In genomic region chr19:46972159-46972558, GRCm38 (mm10) we compare ENCODE assay signal across 18 mouse cellular contexts. TPM values are rescaled to one million over a fixed set of nuclear protein-coding genes. Genes with fewer than 3 reads are reported as not detected.
DNase-seq lines count a peak whose midpoint lies in the region; ATAC-seq and TF ChIP-seq lines count a peak whose summit lies in the region.
"Had no signal": no experiment of that assay in that cellular context is flagged by ENCODE, and none has a peak within 500 bp of the region (broad histone marks: within the 10 kb centered on the region; RNA-seq: fewer than 3 reads in every experiment).

No protein-coding gene starts in this region.

- H3K27ac ChIP-seq in liver, postnatal 0 days (ENCODE audit: low read depth), result peak overlapping the region; percentile 87; the same call in 1 of the 2 replicates
- no peak overlapping the region for H3K27ac ChIP-seq in liver, embryonic 12.5 days
- peak overlapping the region; percentile 87 for H3K27ac ChIP-seq in hindbrain, embryonic 10.5 days
- H3K27ac ChIP-seq in midbrain, embryonic 11.5 days (ENCODE audit: low read depth, low read length), result peak overlapping the region; percentile 86; the same call in 1 of the 2 replicates
- H3K27ac ChIP-seq in olfactory bulb, adult 2 months (ENCODE audit: insufficient read depth, low read depth, low read length), result peak overlapping the region; percentile 94
- H3K27ac ChIP-seq: limb, embryonic 15.5 days; macrophage had no signal

- no peak overlapping the region for H3K9ac ChIP-seq in liver, postnatal 0 days (replicated peaks)
- no peak overlapping the region for H3K9ac ChIP-seq in liver, embryonic 12.5 days
- no peak overlapping the region for H3K9ac ChIP-seq in midbrain, embryonic 11.5 days (ENCODE audit: low read length)
- H3K9ac ChIP-seq: embryonic facial prominence, embryonic 13.5 days; limb, embryonic 15.5 days had no signal

- no peaks in the 10 kb centered on the region for H3K27me3 ChIP-seq in liver, postnatal 0 days (ENCODE audit: insufficient read depth, low read length)
- no peaks in the 10 kb centered on the region for H3K27me3 ChIP-seq in liver, embryonic 12.5 days (replicated peaks)
- H3K27me3 ChIP-seq in hindbrain, embryonic 10.5 days (ENCODE audit: insufficient read depth, poor library complexity, severe bottlenecking), result no peaks in the 10 kb centered on the region
- no peaks in the 10 kb centered on the region for H3K27me3 ChIP-seq in midbrain, embryonic 11.5 days (ENCODE audit: control insufficient read depth, insufficient read depth, low read length)
- H3K27me3 ChIP-seq: embryonic facial prominence, embryonic 13.5 days; limb, embryonic 15.5 days had no signal

- DNase-seq in liver, postnatal 0 days, result no peak
- no peak for DNase-seq in hindbrain, embryonic 10.5 days (ENCODE audit: low spot score)
- DNase-seq in midbrain, embryonic 11.5 days (ENCODE audit: low spot score, missing footprints), result no peak
- DNase-seq in thymus, adult 18-20 months, result no peak
- DNase-seq in adrenal gland, postnatal 25 days, result no peak
- DNase-seq in left cerebral cortex, postnatal 36 days (ENCODE audit: low spot score in 2 of 2), result no peak
- DNase-seq: cerebellum, adult 11-12 months; gastrocnemius, postnatal 14 days; heart, postnatal 36 days; kidney, adult 9 months; lung, adult 2 months; thymus, adult 2 months had no signal

- ATAC-seq in liver, postnatal 0 days, result no peak
- ATAC-seq in liver, embryonic 12.5 days, result no peak
- no peak for ATAC-seq in midbrain, embryonic 11.5 days (ENCODE audit: low FRiP score)

- H3K36me3 ChIP-seq in liver, postnatal 0 days (replicated peaks; ENCODE audit: insufficient read depth, low read length), result no peaks in the 10 kb centered on the region
- no peaks in the 10 kb centered on the region for H3K36me3 ChIP-seq in liver, embryonic 12.5 days
- no peaks in the 10 kb centered on the region for H3K36me3 ChIP-seq in hindbrain, embryonic 10.5 days
- H3K36me3 ChIP-seq in midbrain, embryonic 11.5 days (ENCODE audit: control insufficient read depth, insufficient read depth, low read length), result no peaks in the 10 kb centered on the region
- H3K36me3 ChIP-seq: embryonic facial prominence, embryonic 13.5 days; heart, embryonic 10.5 days; limb, embryonic 15.5 days had no signal

- WGBS in liver, postnatal 0 days (ENCODE audit: insufficient replicate concordance), result 89% methylated on average over 3 of the region's 3 CpGs
- WGBS in liver, embryonic 12.5 days (ENCODE audit: insufficient replicate concordance), result 87% methylated on average over 3 of the region's 3 CpGs
- 90% methylated on average over 3 of the region's 3 CpGs for WGBS in hindbrain, embryonic 10.5 days
- 96% methylated on average over 3 of the region's 3 CpGs for WGBS in midbrain, embryonic 11.5 days
- 84% methylated on average over 3 of the region's 3 CpGs for WGBS in olfactory bulb, adult 2 months

- no peaks in the 10 kb centered on the region for H3K9me3 ChIP-seq in liver, postnatal 0 days (ENCODE audit: low read length)
- H3K9me3 ChIP-seq in liver, embryonic 12.5 days (replicated peaks), result no peaks in the 10 kb centered on the region
- no peaks in the 10 kb centered on the region for H3K9me3 ChIP-seq in hindbrain, embryonic 10.5 days
- H3K9me3 ChIP-seq in midbrain, embryonic 11.5 days (ENCODE audit: control insufficient read depth, low read length), result no peaks in the 10 kb centered on the region
- H3K9me3 ChIP-seq: embryonic facial prominence, embryonic 13.5 days; heart, embryonic 10.5 days; limb, embryonic 15.5 days had no signal

- H3K4me2 ChIP-seq in liver, postnatal 0 days (ENCODE audit: low read depth, low read length), result no peak overlapping the region
- no peak overlapping the region for H3K4me2 ChIP-seq in liver, embryonic 12.5 days
- no peak overlapping the region for H3K4me2 ChIP-seq in midbrain, embryonic 11.5 days
- H3K4me2 ChIP-seq: embryonic facial prominence, embryonic 13.5 days; limb, embryonic 15.5 days had no signal

- TF ChIP-seq POLR2A in olfactory bulb, adult 2 months (IDR thresholded peaks at IDR 0.05; ENCODE audit: insufficient read depth, low read depth, low read length), result no peak

- TF ChIP-seq CTCF in liver, postnatal 0 days (IDR thresholded peaks at IDR 0.05; ENCODE audit: low read depth), result no peak
- TF ChIP-seq CTCF in olfactory bulb, adult 2 months (IDR thresholded peaks at IDR 0.05; ENCODE audit: insufficient read depth, low read depth, low read length), result no peak

- H3K4me1 ChIP-seq in liver, postnatal 0 days (ENCODE audit: insufficient read depth), result peaks cover 35% of the 10 kb centered on the region
- peaks cover 46% of the 10 kb centered on the region for H3K4me1 ChIP-seq in liver, embryonic 12.5 days
- H3K4me1 ChIP-seq in hindbrain, embryonic 10.5 days (replicated peaks), result peaks cover 28% of the 10 kb centered on the region
- H3K4me1 ChIP-seq in midbrain, embryonic 11.5 days (ENCODE audit: control insufficient read depth, insufficient read depth, low read length), result peaks cover 15% of the 10 kb centered on the region
- peaks cover 38% of the 10 kb centered on the region for H3K4me1 ChIP-seq in olfactory bulb, adult 2 months (ENCODE audit: control insufficient read depth, insufficient read depth, low read length)

- intact Hi-C loops in left cerebral cortex, postnatal 36 days (cut with DNase I), result no loop called here

- no peak overlapping the region for H3K4me3 ChIP-seq in liver, postnatal 0 days (ENCODE audit: low read depth, low read length)
- H3K4me3 ChIP-seq in liver, embryonic 12.5 days, result no peak overlapping the region
- no peak overlapping the region for H3K4me3 ChIP-seq in hindbrain, embryonic 10.5 days
- H3K4me3 ChIP-seq in midbrain, embryonic 11.5 days (ENCODE audit: low read depth, low read length), result no peak overlapping the region
- H3K4me3 ChIP-seq in olfactory bulb, adult 2 months (ENCODE audit: insufficient read depth, low read depth, low read length), result no peak overlapping the region
- H3K4me3 ChIP-seq: embryonic facial prominence, embryonic 13.5 days; heart, embryonic 10.5 days; limb, embryonic 15.5 days had no signal

- no peak for TF ChIP-seq EP300 in liver, postnatal 0 days (IDR thresholded peaks at IDR 0.05; ENCODE audit: low read depth)

RNA-seq across cellular contexts. Expression of gene Ina, which starts 42.3 kb away (rescaled TPM):
- not detected in 2 replicates for polyA plus RNA-seq in liver, postnatal 0 days (2015; fragmentation: Nextera tagmentation; extraction: Ambion mirVana)
- polyA plus RNA-seq in liver, embryonic 12.5 days (2016; fragmentation: Nextera tagmentation; extraction: Ambion mirVana), result 0.11 and 0.12 TPM in 2 replicates
- 75.7 and 248 TPM in 2 replicates for polyA plus RNA-seq in hindbrain, embryonic 10.5 days (2016; fragmentation: Nextera tagmentation; extraction: Ambion mirVana)
- polyA plus RNA-seq in midbrain, embryonic 11.5 days (2014; fragmentation: Nextera tagmentation; extraction: Ambion mirVana), result 179 and 186 TPM in 2 replicates
- not detected in 2 replicates for polyA plus RNA-seq in olfactory bulb, adult 2 months (2012; ENCODE audit: insufficient read depth, insufficient read length, low replicate concordance, missing spikeins)
- 5.1 and 5.4 TPM in 2 replicates for total RNA-seq in adrenal gland, postnatal 25 days (2021)
- 100 to 1,000 TPM; 209 to 221 TPM for total RNA-seq in left cerebral cortex, postnatal 36 days (2021)
- total RNA-seq: gastrocnemius, postnatal 14 days; heart, postnatal 36 days had no signal
- polyA plus RNA-seq: macrophage had no signal

RNA-seq across cellular contexts. Expression of gene Nt5c2, which starts 42.8 kb away (rescaled TPM):
- polyA plus RNA-seq in liver, postnatal 0 days (2015; fragmentation: Nextera tagmentation; extraction: Ambion mirVana), result 30.2 and 36.1 TPM in 2 replicates
- 67.1 and 78.5 TPM in 2 replicates for polyA plus RNA-seq in liver, embryonic 12.5 days (2016; fragmentation: Nextera tagmentation; extraction: Ambion mirVana)
- polyA plus RNA-seq in hindbrain, embryonic 10.5 days (2016; fragmentation: Nextera tagmentation; extraction: Ambion mirVana), result 65.1 and 69.6 TPM in 2 replicates
- 73.5 and 79.6 TPM in 2 replicates for polyA plus RNA-seq in midbrain, embryonic 11.5 days (2014; fragmentation: Nextera tagmentation; extraction: Ambion mirVana)
- not detected in 2 replicates for polyA plus RNA-seq in olfactory bulb, adult 2 months (2012; ENCODE audit: insufficient read depth, insufficient read length, low replicate concordance, missing spikeins)
- 59.5 and 64.5 TPM in 2 replicates for total RNA-seq in adrenal gland, postnatal 25 days (2021)
- 10 to 100 TPM; 68.1 to 78.8 TPM for total RNA-seq in left cerebral cortex, postnatal 36 days (2021)
